Mouse (Mus musculus) forebrain, embryonic 12.5 days (tissue): ENCODE measurements at regions not wholly inside any gene's neighbourhood (a gene's known extent, or its start where the extent isn't known, plus 50 kb on each side); places are given as distances from the start of the nearest gene placed in this dataset.

Experiments used
- ATAC-seq: fragments of 200-750 bp; cut with Nextera tagmentation; 2 replicates; pipeline ENCODE4 v1.8.0; 2017; ENCODE audit warnings: moderate TSS enrichment; ENCODE audit not compliant: low FRiP score
- H3K27ac ChIP-seq: fragments of 300-500 bp; sonication (generic); 2 replicates; pipeline ENCODE4 v1.5.1; 2016; ENCODE audit warnings: mild to moderate bottlenecking
- H3K27me3 ChIP-seq: fragments of 300-500 bp; sonication (generic); 2 replicates; pipeline ENCODE4 v1.6.1; 2016; ENCODE audit warnings: mild to moderate bottlenecking
- H3K36me3 ChIP-seq: fragments of 300-500 bp; sonication (generic); replicated peaks from 2 replicates; pipeline ENCODE4 v1.6.1; 2016; ENCODE audit warnings: mild to moderate bottlenecking
- H3K4me1 ChIP-seq: fragments of 300-500 bp; sonication (generic); 2 replicates; pipeline ENCODE4 v1.6.1; 2016
- H3K4me2 ChIP-seq: fragments of 300-500 bp; sonication (generic); 2 replicates; pipeline ENCODE4 v1.6.1; 2016; ENCODE audit warnings: mild to moderate bottlenecking, moderate library complexity
- H3K4me3 ChIP-seq: fragments of 300-500 bp; sonication (generic); replicated peaks from 2 replicates; pipeline ENCODE4 v1.5.1; 2016; ENCODE audit warnings: mild to moderate bottlenecking
- H3K9ac ChIP-seq: fragments of 300-500 bp; sonication (generic); 2 replicates; pipeline ENCODE4 v1.6.1; 2016; ENCODE audit warnings: mild to moderate bottlenecking
- H3K9me3 ChIP-seq: fragments of 300-500 bp; sonication (generic); 2 replicates; pipeline ENCODE4 v1.6.1; 2016
- WGBS: fragments of 180-500 bp; shearing (Covaris S2); methylation state at CpG from one replicate; pipeline ENCODE4 v1.1.7; 2016; 5-methylcytosine and 5-hydroxymethylcytosine counted together

DNA sequence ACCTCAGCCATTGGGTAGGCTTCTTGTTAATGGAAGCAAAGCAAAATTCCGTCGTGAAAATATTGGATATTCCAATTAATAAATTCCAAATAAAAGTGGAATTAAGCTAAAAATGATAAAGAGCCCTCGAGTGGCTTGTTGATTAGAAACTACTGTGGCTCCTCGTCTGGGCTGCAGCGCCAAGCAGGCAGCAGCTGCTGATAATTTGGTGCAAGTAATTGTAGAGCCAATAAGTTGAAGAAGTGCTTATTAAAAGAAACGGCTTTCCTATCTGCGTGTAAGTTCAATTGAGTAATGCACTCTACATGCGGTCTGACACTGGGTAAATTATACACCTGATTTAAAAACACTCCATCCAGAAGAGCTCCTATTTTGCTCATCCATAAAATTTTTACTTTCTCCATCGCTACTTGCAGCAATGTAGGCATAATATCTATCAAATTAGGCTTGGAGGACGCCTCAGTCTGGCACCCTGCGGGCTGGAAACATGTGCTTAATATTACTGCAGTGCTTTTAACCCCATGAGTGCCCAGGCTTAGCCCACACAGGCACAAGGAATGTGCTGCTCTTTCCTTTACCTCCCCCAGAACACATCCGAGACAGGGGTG, 171.7 kb upstream of the Dnajc19 start:
- Histone ChIP-seq H3K27me3 (no peaks in the 10 kb centered on the region), H3K4me3 (no peak overlapping the region), H3K9ac (no peak overlapping the region), H3K27ac (no peak overlapping the region), H3K36me3 (no peaks in the 10 kb centered on the region), H3K4me2 (no peak overlapping the region), H3K9me3 (no peaks in the 10 kb centered on the region), H3K4me1 (peaks cover 10% of the 10 kb centered on the region; the same call in 1 of the 2 replicates)
- 49% methylated on average over 12 of the region's 12 CpGs for WGBS
- ATAC-seq = peak; percentile 77

- Histone ChIP-seq H3K27me3 (no peaks in the 10 kb centered on the region), H3K4me1 (no peaks in the 10 kb centered on the region), H3K27ac (no peak overlapping the region), H3K9ac (no peak overlapping the region), H3K9me3 (no peaks in the 10 kb centered on the region), H3K36me3 (no peaks in the 10 kb centered on the region), H3K4me3 (no peak overlapping the region), H3K4me2 (no peak overlapping the region)
- ATAC-seq = no peak
- 95% methylated on average over 3 of the region's 3 CpGs for WGBS
Measured at GRCm38 (mm10) chr3:34242126-34242525, 161.0 kb upstream of the Dnajc19 start.

GRCm38 (mm10) chr3:34239978-34240377, 158.9 kb upstream of the Dnajc19 start:
- Histone ChIP-seq H3K4me2 (no peak overlapping the region), H3K27me3 (0 out of 2 replicates have a peak, but pooled peaks cover 9% of the 10 kb centered on the region), H3K9me3 (no peaks in the 10 kb centered on the region), H3K9ac (no peak overlapping the region), H3K4me3 (no peak overlapping the region), H3K36me3 (no peaks in the 10 kb centered on the region), H3K27ac (no peak overlapping the region), H3K4me1 (no peaks in the 10 kb centered on the region)
- 74% methylated on average over 2 of the region's 2 CpGs for WGBS
- no peak for ATAC-seq

- ATAC-seq = no peak
- Histone ChIP-seq H3K36me3 (no peaks in the 10 kb centered on the region), H3K4me2 (no peak overlapping the region), H3K9me3 (no peaks in the 10 kb centered on the region), H3K4me1 (peaks cover 22% of the 10 kb centered on the region), H3K4me3 (no peak overlapping the region), H3K27ac (no peak overlapping the region), H3K27me3 (peaks cover 18% of the 10 kb centered on the region), H3K9ac (no peak overlapping the region)
- 37% methylated on average over 8 of the region's 8 CpGs for WGBS
Measured at GRCm38 (mm10) chr3:34234391-34234790, 153.3 kb upstream of the Dnajc19 start.

- 75% methylated on average over 7 of the region's 7 CpGs for WGBS
Measured at GRCm38 (mm10) chr3:34232329-34233250, 151.5 kb upstream of the Dnajc19 start.

GRCm38 (mm10) chr3:34231593-34232328, 150.6 kb upstream of the Dnajc19 start:
- ATAC-seq = peak; percentile 87
- H3K27ac ChIP-seq = no peak overlapping the region; the same call in 1 of the 2 replicates
- H3K4me1 ChIP-seq = peaks cover 22% of the 10 kb centered on the region
- H3K27me3 ChIP-seq = peaks cover 18% of the 10 kb centered on the region
- H3K4me3 ChIP-seq = no peak overlapping the region
- H3K9ac ChIP-seq = no peak overlapping the region
- H3K36me3 ChIP-seq = no peaks in the 10 kb centered on the region
- 58% methylated on average over 9 of the region's 9 CpGs for WGBS
- no peak overlapping the region for H3K4me2 ChIP-seq
- H3K9me3 ChIP-seq = no peaks in the 10 kb centered on the region

More at GRCm38 (mm10) chr3:34232329-34233250, 151.5 kb upstream of the Dnajc19 start:
- Histone ChIP-seq H3K27ac (no peak overlapping the region; the same call in 1 of the 2 replicates), H3K27me3 (peaks cover 18% of the 10 kb centered on the region), H3K4me2 (no peak overlapping the region), H3K9me3 (no peaks in the 10 kb centered on the region), H3K4me1 (peaks cover 22% of the 10 kb centered on the region), H3K36me3 (no peaks in the 10 kb centered on the region), H3K9ac (no peak overlapping the region), H3K4me3 (no peak overlapping the region)
- no peak for ATAC-seq

DNA sequence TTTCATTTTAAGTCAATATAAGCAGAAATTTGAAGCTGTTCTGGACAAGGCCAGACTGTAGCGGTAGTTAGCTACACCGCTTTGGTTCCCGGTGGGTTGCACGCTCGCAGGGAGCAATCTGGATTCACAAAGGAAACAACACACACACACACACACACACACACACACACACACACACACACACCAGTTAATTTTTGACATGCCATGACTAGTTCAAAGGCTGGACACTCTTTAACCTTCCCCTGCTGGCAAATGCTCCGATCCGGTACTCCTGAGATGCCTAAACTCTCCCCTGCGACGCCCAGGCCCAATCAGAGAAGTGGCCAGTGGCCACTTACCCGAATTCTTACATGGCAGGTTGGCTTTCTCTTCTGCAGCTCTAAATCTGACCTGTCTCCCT, 141.2 kb upstream of the Dnajc19 start:
- H3K9ac ChIP-seq = no peak overlapping the region
- peaks cover 3% of the 10 kb centered on the region; the same call in 1 of the 2 replicates for H3K9me3 ChIP-seq
- no peak overlapping the region for H3K4me3 ChIP-seq
- H3K27me3 ChIP-seq = no peaks in the 10 kb centered on the region
- no peaks in the 10 kb centered on the region for H3K36me3 ChIP-seq
- H3K27ac ChIP-seq = no peak overlapping the region
- 93% methylated on average over 10 of the region's 10 CpGs for WGBS
- ATAC-seq = no peak
- H3K4me1 ChIP-seq = no peaks in the 10 kb centered on the region
- no peak overlapping the region for H3K4me2 ChIP-seq

- peaks cover 3% of the 10 kb centered on the region; the same call in 1 of the 2 replicates for H3K9me3 ChIP-seq
- 88% methylated on average over 10 of the region's 10 CpGs for WGBS
- no peak overlapping the region for H3K4me2 ChIP-seq
- no peak overlapping the region for H3K27ac ChIP-seq
- H3K9ac ChIP-seq = no peak overlapping the region
- ATAC-seq = no peak
- H3K36me3 ChIP-seq = no peaks in the 10 kb centered on the region
- H3K4me3 ChIP-seq = no peak overlapping the region
- no peaks in the 10 kb centered on the region for H3K27me3 ChIP-seq
- no peaks in the 10 kb centered on the region for H3K4me1 ChIP-seq
Measured at GRCm38 (mm10) chr3:34219741-34220310, 138.7 kb upstream of the Dnajc19 start.

- H3K36me3 ChIP-seq = no peaks in the 10 kb centered on the region
- H3K27me3 ChIP-seq = no peaks in the 10 kb centered on the region
- no peak overlapping the region for H3K4me3 ChIP-seq
- peaks cover 3% of the 10 kb centered on the region; the same call in 1 of the 2 replicates for H3K9me3 ChIP-seq
- no peaks in the 10 kb centered on the region for H3K4me1 ChIP-seq
- WGBS = 90% methylated on average over 2 of the region's 2 CpGs
- no peak for ATAC-seq
- H3K4me2 ChIP-seq = no peak overlapping the region
- H3K9ac ChIP-seq = no peak overlapping the region
- H3K27ac ChIP-seq = no peak overlapping the region
Measured at GRCm38 (mm10) chr3:34219096-34219495, 138.0 kb upstream of the Dnajc19 start.

DNA sequence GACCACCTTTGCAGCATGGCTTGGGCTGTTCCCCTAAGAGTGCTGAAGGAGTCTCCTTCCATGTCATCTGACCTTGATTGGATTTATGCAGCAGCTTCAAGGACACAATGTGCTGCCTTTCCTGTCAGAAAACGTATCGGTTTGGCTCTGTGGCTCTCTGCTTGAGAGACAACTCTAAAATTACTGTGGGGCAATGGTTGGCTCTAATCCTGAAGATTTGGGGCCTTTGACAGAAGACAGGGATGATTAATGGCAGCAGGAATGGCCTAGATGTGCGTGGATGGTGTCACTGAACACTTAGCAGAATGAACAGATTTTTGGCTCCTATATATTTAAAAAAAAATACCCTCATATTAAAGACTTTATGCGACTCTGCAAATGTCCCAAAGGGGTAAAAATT, 136.8 kb upstream of the Dnajc19 start:
- H3K4me1 ChIP-seq = no peaks in the 10 kb centered on the region
- WGBS = 90% methylated on average over 4 of the region's 4 CpGs
- ATAC-seq = no peak
- H3K4me3 ChIP-seq = no peak overlapping the region
- no peak overlapping the region for H3K4me2 ChIP-seq
- no peaks in the 10 kb centered on the region for H3K27me3 ChIP-seq
- no peak overlapping the region for H3K9ac ChIP-seq
- H3K36me3 ChIP-seq = no peaks in the 10 kb centered on the region
- H3K27ac ChIP-seq = no peak overlapping the region
- no peaks in the 10 kb centered on the region for H3K9me3 ChIP-seq

- 0 out of 2 replicates have a peak, but pooled peaks cover 4% of the 10 kb centered on the region for H3K9me3 ChIP-seq
- no peaks in the 10 kb centered on the region for H3K36me3 ChIP-seq
- no peak overlapping the region for H3K4me2 ChIP-seq
- H3K9ac ChIP-seq = no peak overlapping the region
- H3K27ac ChIP-seq = no peak overlapping the region
- H3K4me1 ChIP-seq = no peaks in the 10 kb centered on the region
- 77% methylated on average over 6 of the region's 6 CpGs for WGBS
- no peaks in the 10 kb centered on the region for H3K27me3 ChIP-seq
- ATAC-seq = no peak
- H3K4me3 ChIP-seq = no peak overlapping the region
Measured at GRCm38 (mm10) chr3:34214233-34214632, 133.1 kb upstream of the Dnajc19 start.

DNA sequence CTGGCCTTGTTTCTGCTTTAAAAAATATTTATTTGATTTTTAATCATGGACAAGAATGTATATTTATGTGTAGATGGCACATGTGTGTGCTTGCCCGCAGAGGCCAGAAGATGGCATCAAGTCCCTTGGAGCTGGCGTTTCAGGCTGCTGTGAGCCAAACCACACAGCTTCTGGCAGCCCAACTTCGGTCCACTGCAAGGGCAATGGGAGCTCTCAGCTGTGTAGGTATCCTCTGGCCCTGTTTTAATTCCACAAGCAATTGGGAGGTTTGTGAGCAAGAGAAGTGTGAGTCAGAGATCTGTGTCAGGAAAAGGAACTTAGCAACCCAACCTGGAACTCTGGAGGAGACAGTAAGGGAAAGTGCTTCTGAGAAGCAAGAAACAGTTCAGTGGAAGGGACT, 125.3 kb upstream of the Dnajc19 start:
- 86% methylated on average over 3 of the region's 3 CpGs for WGBS
- H3K9ac ChIP-seq = no peak overlapping the region
- no peak overlapping the region for H3K4me2 ChIP-seq
- no peaks in the 10 kb centered on the region for H3K36me3 ChIP-seq
- no peak overlapping the region for H3K27ac ChIP-seq
- H3K9me3 ChIP-seq = 0 out of 2 replicates have a peak, but pooled peaks cover 4% of the 10 kb centered on the region
- no peaks in the 10 kb centered on the region for H3K27me3 ChIP-seq
- no peak for ATAC-seq
- H3K4me1 ChIP-seq = no peaks in the 10 kb centered on the region
- no peak overlapping the region for H3K4me3 ChIP-seq
